In the genomic region with DNA sequence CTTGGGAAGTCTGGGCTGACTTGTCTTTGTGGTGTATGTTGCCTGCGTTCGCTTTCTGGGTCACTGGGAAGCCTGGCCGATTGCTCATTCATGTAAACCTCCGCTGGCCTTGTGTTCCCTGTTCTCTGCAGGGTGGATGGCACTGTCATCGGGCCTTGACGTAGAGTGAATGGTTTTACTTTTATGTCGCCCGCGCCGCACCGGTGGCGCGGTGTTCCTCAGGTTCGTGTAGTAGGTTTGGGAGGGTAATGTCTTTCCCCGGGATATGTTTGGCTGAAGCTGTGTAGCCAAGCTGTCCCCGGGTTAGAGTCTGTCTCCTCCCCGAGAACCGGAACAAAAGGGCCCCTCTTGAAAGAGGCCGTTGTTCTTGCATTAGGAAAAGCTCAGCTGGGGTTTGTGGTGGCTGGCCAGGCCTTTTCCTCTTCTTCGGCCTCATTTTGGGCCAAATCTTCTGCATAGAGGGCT, we compare ENCODE assay signal across 8 mouse cellular contexts. TPM values are rescaled to one million over a fixed set of nuclear protein-coding genes. Genes with fewer than 3 reads are reported as not detected.
DNase-seq lines count a peak whose midpoint lies in the region; ATAC-seq lines count a peak whose summit lies in the region.

No protein-coding gene starts in this region.

- H3K27me3 ChIP-seq in hindbrain, embryonic 12.5 days = no peaks in the 10 kb centered on the region
- H3K27me3 ChIP-seq in liver, embryonic 16.5 days (ENCODE audit: control insufficient read depth, insufficient read depth, low read depth, low read length) = no peaks in the 10 kb centered on the region

- H3K27ac ChIP-seq in hindbrain, embryonic 12.5 days = peak overlapping the region; percentile 60
- peak overlapping the region; percentile 46; the same call in 1 of the 2 replicates for H3K27ac ChIP-seq in liver, embryonic 16.5 days (ENCODE audit: low read length)

- H3K4me2 ChIP-seq in hindbrain, embryonic 12.5 days (replicated peaks) = peak overlapping the region; percentile 40
- peak overlapping the region; percentile 41 for H3K4me2 ChIP-seq in liver, embryonic 16.5 days (ENCODE audit: low read depth, low read length)

- H3K36me3 ChIP-seq in hindbrain, embryonic 12.5 days = peaks cover 14% of the 10 kb centered on the region; the same call in 1 of the 2 replicates
- H3K36me3 ChIP-seq in liver, embryonic 16.5 days (ENCODE audit: control insufficient read depth, insufficient read depth) = no peaks in the 10 kb centered on the region

- peaks cover 4% of the 10 kb centered on the region; the same call in 1 of the 2 replicates for H3K9me3 ChIP-seq in hindbrain, embryonic 12.5 days (replicated peaks)
- H3K9me3 ChIP-seq in liver, embryonic 16.5 days (replicated peaks; ENCODE audit: control insufficient read depth, low read length) = no peaks in the 10 kb centered on the region

- H3K4me1 ChIP-seq in hindbrain, embryonic 12.5 days = peaks cover 55% of the 10 kb centered on the region
- H3K4me1 ChIP-seq in liver, embryonic 16.5 days (ENCODE audit: control insufficient read depth, low read depth, low read length) = peaks cover 59% of the 10 kb centered on the region

- intact Hi-C loops in gastrocnemius, postnatal 14 days (cut with DNase I; ENCODE audit: low total_unique reads) = no loop called here

- no peak for DNase-seq in cerebellum, adult 11 months
- DNase-seq in cerebellum, adult 18-20 months = peak; percentile 31 to 33
- DNase-seq in yolk sac, embryonic 10.5 days (ENCODE audit: low spot score) = no peak
- DNase-seq in gastrocnemius, postnatal 14 days = no peak
- no peak for DNase-seq in urinary bladder, adult 2 months (ENCODE audit: low spot score)

- peak; percentile 24; the same call in 1 of the 2 replicates for ATAC-seq in cerebellum, adult (ENCODE audit: insufficient number of reproducible peaks, low FRiP score, low TSS enrichment)
- no peak for ATAC-seq in hindbrain, embryonic 12.5 days (ENCODE audit: low FRiP score)
- ATAC-seq in liver, embryonic 16.5 days (ENCODE audit: low read depth) = no peak

- WGBS in hindbrain, embryonic 12.5 days = 16% methylated on average over 20 of the region's 20 CpGs
- 44% methylated on average over 20 of the region's 20 CpGs for WGBS in liver, embryonic 16.5 days (ENCODE audit: insufficient replicate concordance)

- H3K9ac ChIP-seq in hindbrain, embryonic 12.5 days = peak overlapping the region; percentile 18; the same call in 1 of the 2 replicates
- H3K9ac ChIP-seq in liver, embryonic 16.5 days (ENCODE audit: low read depth, low read length) = no peak overlapping the region

- no peak overlapping the region for H3K4me3 ChIP-seq in hindbrain, embryonic 12.5 days
- H3K4me3 ChIP-seq in liver, embryonic 16.5 days (ENCODE audit: low read depth, low read length) = no peak overlapping the region

RNA-seq across cellular contexts. Expression of gene Cmip, which starts 21.8 kb away (rescaled TPM):
- 64.6 and 67.0 TPM in 2 replicates for polyA plus RNA-seq in hindbrain, embryonic 12.5 days (2016; fragmentation: Nextera tagmentation; extraction: Ambion mirVana)
- 8.4 and 9.1 TPM in 2 replicates for polyA plus RNA-seq in liver, embryonic 16.5 days (2015; fragmentation: Nextera tagmentation; extraction: Ambion mirVana)
- 10 to 100 TPM; 16.2 to 16.4 TPM for total RNA-seq in gastrocnemius, postnatal 14 days (2021)
- polyA plus RNA-seq in urinary bladder, adult 2 months (2012; rRNA removed) = 39.4 and 48.7 TPM in 2 replicates

Comparison
In these comparisons a context has a peak if more than half of its experiments do, and no peak if none do; other contexts are left out.
1. DNase-seq: peak in cerebellum, adult 18-20 months (2 of 2); none in cerebellum, adult 11 months (single experiment), yolk sac, embryonic 10.5 days (single experiment), gastrocnemius, postnatal 14 days (single experiment) and urinary bladder, adult 2 months (single experiment).